Mouse (Mus musculus): ENCODE data around the gene Dnajb1.

- TF ChIP-seq CTCF (IDR thresholded peaks at IDR 0.05; ENCODE audit: low read depth): no peak
- TF ChIP-seq EP300 (IDR thresholded peaks at IDR 0.05; ENCODE audit: low read depth): no peak
Measured at GRCm38 (mm10) chr8:83621691-83622388, 13.8 kb downstream of the Dnajb1 start.
